Mouse (Mus musculus): ENCODE measurements around the gene Lama2.

The Lama2 gene

GRCm38 (mm10) chr10:27164738-27165137 is 454.8 kb downstream of the Lama2 start:
- no peak for DNase-seq

DNA sequence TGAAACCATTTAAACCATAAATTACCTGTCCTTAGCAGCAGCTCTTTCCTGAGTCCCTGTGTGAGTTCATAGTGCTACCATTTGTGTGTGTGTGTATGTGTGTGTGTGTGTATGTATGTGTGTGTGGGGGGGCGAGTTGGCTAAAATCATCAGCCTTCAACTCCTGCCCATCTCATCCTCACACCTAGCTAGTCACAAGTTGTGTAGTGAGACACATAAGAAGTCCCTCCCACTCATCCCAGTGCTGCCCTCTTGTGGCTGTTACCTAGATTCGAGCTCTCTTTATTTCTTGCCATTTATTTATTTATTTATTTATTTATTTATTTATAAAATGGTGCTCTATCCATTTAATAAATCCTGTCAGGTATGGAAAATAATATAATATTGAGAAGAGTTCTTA is 457.2 kb downstream of the Lama2 start:
- no peak for DNase-seq

- DNase-seq: no peak
Observed at GRCm38 (mm10) chr10:27150220-27150619, 469.3 kb downstream of the Lama2 start.

DNA sequence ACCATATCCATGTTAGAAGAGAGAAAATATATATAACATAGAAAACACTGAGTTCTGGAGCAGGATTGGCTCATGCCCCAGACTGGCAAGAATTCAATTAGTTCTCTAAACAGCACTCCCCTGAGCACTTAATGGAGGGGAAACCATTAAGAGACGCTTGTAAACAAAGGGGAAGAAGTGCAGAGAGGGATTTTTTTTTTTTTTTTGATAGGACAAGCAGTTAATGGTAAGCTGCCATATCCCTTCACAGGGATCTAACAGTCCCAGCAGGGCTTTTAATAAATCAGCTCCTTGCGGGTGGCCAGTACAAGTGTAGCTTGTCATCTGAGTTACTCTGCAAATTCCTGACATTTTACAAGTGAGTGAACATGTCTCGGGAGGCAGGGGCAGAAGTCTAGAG is 479.1 kb downstream of the Lama2 start:
- DNase-seq: no peak

DNA sequence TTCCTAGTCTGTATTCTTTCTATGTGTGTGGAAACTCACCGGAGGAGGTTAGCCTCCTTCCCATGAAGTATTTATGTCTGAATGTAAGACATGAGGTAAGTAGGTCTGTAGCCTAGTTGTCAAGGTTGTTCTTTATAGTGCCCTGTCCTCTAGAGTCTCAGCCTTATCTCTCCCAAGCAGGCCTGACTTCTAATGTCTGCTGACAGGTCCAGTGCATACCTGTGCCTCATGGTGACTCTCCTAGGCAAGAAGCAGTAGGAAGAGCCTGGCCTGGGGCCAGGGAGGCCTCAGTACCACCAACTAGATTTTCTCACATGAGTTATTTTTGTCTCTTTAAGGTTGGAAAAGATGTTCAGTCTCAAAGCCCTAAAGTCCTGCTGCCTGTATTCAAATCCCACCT is 483.8 kb downstream of the Lama2 start:
- DNase-seq: no peak

DNA sequence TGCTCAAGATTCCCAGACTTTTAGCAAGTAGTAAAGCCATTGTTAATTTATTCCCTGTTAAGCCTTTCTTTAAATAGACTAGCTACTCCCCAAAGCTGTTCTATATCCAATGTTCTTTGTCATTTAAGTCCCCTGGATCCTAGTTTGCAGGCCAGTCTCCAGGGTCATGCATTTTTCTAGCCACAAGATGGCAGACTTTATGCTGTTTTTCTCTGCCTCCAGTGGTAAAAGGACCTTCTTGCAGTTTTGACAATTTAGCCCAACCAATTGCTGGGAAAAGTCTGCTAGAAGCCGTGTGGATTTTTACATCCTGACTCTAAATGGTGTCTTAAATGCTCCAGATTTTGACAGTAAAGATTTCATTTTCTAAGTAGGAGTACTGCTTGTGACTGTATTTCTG is 486.4 kb downstream of the Lama2 start:
- peak; percentile 8 to 34 for DNase-seq

DNA sequence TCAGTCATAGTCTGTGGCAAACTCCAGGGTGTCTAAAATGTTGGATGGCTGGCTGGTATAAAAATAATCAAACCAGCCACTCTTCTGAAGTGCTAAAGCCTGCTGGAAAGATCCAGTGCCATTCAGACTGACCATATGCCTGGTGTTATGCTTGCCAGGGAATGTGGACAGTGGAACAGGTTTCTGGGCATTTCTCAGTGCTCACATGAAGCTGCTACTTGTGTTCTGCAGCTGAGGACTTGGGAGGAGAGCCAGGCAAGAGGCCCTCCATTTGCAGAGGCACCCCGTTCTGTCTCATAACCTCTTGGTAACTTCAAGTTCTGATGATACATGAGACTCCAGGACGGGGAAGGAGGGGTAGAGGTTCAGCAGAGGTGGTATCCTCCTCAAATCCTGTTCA is 492.1 kb downstream of the Lama2 start:
- DNase-seq: peak; percentile 41 to 52

DNA sequence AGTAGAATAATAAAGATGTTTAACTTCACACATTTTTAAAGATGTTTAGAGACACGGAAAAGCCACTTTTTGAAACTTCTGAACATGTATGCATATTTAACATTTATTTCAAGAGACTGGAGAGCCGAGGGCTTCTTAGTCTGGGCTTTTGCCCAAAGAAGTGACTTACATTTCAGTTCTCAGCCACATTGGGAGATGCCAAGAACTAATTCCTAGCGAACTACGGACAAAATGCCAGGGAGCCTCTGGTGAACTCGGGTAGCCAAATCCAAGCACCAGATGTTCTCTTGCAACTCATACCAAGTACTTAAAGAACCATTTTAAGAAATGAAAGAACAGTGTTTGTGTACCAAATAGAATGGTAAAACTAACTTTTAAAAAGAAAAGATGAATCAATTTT is 495.8 kb downstream of the Lama2 start:
- no peak for DNase-seq

- DNase-seq: no peak
Observed at GRCm38 (mm10) chr10:27117815-27118214, 501.7 kb downstream of the Lama2 start.

GRCm38 (mm10) chr10:27116938-27117647 is 502.5 kb downstream of the Lama2 start:
- no peak for DNase-seq

- no peak for DNase-seq
Observed at GRCm38 (mm10) chr10:27114131-27114530, 505.4 kb downstream of the Lama2 start.

DNA sequence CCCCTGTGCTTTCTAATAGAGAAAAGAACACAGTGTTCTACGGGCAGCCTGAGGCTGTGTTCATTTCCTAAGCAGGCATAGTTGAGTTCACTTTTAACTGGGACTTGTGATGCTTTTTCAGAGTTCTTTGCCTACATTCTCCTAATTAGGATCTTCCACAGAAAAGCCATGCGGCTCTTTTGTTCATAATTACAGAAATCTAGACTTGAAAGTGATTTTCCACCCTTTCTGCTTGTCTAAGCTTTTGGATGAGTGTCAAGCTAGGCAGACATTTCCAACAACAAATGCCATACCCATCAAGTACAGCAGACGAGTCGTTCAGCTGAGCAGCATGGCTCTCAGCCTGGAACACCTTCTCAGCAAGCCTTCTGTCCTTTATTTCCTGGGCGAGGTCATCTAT is 515.7 kb downstream of the Lama2 start:
- DNase-seq: no peak

- no peak for DNase-seq
Observed at GRCm38 (mm10) chr10:27101800-27102353, 517.7 kb downstream of the Lama2 start.

DNA sequence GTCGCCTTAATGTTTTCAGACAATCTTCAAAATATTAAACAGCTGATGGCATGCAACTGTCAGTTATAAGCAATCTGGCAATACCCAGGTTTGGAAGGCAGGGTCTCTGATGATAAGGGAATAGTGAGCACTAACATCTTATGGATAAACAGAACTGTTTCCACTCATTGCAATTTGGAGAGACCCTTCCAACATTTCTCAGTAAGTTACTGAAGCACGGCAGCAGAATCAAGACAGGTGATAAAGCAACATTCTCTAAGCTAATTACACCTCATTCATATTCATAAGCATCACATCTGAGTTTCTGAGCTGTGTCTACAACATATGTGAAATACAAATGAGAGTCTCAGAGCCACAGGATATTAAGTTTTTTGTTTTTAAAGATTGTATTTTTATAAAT is 542.4 kb downstream of the Lama2 start:
- DNase-seq: no peak

GRCm38 (mm10) chr10:27068794-27069435 is 550.6 kb downstream of the Lama2 start:
- DNase-seq: no peak

DNA sequence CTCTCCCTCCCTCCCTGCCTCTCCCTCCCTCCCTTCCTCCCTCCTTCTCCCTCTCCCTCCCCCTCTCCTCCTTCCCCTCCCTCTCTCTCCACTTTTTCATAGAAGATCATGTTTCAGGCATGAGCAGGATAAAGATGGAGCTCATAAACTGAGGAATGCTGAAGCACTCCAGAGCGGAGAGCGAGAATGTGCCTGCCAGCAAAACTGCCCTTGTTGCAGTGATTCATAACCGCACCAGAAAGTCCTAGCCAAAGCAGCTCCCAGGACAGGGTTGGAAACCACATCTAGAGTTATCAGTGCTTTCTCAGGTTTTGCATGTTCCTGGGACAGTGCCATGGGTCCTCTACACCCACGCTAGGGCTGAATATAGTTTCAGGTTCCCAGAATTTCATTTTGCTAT is 555.9 kb downstream of the Lama2 start:
- DNase-seq: no peak

DNA sequence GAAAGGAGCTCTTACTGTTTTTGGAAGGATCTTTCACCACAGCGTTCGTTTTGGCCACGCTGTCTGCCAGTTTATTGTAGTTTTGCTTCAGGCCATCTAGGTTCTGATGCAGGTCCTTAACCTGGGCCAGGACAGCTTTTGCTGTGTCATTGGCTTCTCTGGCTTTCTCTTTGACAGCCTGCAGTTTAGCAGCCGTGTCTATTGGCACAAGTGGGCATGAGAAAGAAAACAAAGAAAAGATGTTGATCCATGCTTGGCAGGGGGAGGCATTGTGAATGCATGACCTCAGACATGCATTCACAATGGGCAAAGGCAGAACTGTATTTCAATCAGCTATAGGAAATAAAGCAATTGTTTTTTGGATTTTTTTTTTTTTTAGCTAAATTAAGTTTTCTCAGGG is 565.1 kb downstream of the Lama2 start:
- peak in 1 of 2 experiments; percentile 2 for DNase-seq

DNA sequence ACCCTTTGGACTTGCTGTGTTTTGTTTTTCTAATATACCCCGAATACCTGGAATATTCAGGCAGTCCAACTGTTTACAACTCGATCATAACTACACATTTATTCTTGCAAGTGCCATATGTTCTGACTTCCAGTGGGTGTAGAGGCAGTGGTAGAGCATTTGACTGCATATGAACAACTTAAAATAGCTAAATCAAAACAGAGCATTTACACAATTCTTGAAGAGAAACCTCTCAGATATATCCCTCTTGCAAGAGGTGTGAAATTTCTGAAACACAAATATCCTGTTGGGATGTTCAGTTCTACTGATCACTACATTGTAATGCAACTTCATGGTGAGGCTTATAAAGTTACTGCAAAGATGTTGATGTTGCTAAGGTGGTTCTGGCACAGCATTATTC is 572.4 kb downstream of the Lama2 start:
- no peak for DNase-seq

DNA sequence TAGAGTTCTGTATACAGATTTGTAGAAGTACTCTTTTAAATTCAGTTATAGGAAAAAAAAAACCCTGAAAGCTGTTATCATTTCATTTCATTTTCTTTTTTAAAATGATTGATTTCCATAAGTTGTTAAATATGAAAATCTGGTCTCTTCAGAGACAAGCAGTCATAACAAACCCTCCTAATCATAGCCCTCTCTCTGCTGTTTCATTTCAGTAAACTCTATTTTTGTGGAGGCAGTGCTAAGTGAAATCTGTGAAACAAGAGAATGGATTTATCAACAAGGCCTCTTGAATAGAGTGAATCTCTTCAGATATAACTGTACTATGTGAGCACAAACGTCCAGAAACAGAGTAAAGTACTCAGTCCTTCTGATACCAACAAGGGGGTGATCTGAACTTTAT is 577.7 kb downstream of the Lama2 start:
- DNase-seq: no peak

GRCm38 (mm10) chr10:27022707-27023106 is 596.9 kb downstream of the Lama2 start:
- no peak for DNase-seq

DNA sequence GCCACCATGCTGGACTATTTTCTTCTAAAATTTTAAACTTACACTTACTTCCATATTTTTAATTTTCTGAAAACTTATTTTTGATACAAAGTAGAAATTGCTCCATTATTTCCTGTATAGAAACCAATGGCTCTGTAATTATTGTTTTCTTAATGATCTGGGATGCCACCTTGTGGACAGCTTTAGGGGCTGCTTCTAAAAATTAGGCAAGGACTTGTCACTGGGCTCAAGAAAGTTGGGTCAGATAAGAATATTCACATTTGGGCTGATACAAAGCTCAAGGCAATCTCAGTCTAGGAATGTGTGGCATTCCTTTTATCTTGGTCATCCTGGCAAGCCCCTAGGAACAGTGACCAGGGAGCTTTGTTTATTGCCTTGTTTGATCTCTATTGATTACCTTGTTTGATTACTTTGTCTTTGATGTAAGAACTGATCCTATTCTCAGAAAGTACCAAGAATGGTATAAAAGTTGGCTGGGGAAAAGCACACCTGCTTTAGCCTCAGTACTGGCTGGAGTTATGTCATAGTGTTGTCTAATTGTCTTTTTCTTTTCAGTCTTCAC is 606.7 kb downstream of the Lama2 start:
- no peak for DNase-seq

- no peak for DNase-seq
Observed at GRCm38 (mm10) chr10:27007364-27007763, 612.2 kb downstream of the Lama2 start.

DNA sequence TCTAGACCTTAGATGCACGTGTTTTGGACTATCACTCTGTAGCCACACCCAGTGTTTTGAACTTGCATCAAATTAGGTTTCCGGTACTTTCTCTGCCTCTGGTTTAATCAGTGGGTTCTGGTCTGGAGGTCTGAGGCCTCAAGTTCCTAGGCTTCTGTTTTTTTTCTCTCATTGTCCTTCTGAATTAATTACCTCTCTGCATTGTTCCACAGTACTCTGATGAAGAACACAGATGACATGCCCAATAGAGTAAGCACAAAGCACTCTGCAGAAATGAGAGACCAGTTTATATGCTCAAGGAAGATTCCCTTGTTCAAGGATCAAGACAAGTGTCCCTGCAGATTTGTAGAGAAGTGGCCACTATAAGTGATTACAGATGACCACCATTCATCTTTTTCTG is 613.8 kb downstream of the Lama2 start:
- DNase-seq: no peak

DNA sequence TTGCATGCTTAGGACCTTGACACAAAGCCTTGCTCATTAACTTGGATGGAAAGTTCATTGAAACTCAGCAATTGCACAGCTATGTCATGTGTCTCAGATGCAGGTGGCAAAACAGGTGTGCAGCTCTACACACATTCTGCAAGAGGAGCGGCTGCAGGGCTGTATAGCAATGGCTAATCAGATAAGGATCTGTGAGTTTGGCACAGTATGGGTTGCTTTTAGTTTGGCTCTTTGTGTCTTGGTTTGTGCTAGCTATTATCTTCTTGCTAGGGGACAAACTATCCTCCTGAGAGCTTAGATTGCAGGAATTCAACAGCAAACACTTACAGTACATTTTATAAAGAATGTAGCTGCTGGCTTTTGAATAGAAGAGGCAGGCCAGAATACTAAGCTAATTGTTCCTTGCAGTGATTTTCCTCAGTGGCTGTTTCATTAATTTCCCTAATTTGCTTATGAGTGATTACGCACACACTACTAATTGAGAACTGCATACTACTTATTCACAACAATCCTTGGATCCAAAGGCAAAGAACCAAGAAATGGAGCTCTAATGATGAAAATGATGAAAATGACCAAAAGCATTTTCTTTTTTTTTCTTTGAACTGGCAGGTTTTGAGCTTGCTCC is 617.9 kb downstream of the Lama2 start:
- no peak for DNase-seq
